Mouse (Mus musculus) spleen, adult 18-20 months (tissue): Measurements from ENCODE around the gene Fam114a1.

ENCODE experiments used
- DNase-seq, 2 experiments: peaks; one replicate each; pipeline ENCODE4 v3.0.0; 2022; ENCODE audit warnings: mixed read lengths in 2 of 2

The Fam114a1 gene

GRCm38 (mm10) chr5:65062236-65062635 is 92.4 kb downstream of the Fam114a1 start:
- no peak for DNase-seq

- DNase-seq = no peak
These were observed 93.4 kb downstream of the Fam114a1 start for GRCm38 (mm10) chr5:65063266-65063665.

GRCm38 (mm10) chr5:65068166-65068565 is 98.3 kb downstream of the Fam114a1 start:
- no peak for DNase-seq

- no peak for DNase-seq
These were observed 100.0 kb downstream of the Fam114a1 start for GRCm38 (mm10) chr5:65069872-65070271.

GRCm38 (mm10) chr5:65071689-65072118 is 101.8 kb downstream of the Fam114a1 start:
- no peak for DNase-seq

GRCm38 (mm10) chr5:65073247-65073646 is 103.4 kb downstream of the Fam114a1 start:
- DNase-seq = no peak

GRCm38 (mm10) chr5:65074693-65075092 is 104.8 kb downstream of the Fam114a1 start:
- DNase-seq = no peak

- DNase-seq = no peak
These were observed 106.2 kb downstream of the Fam114a1 start for GRCm38 (mm10) chr5:65076087-65076486.

- DNase-seq = no peak
These were observed 106.9 kb downstream of the Fam114a1 start for GRCm38 (mm10) chr5:65076748-65077147.

GRCm38 (mm10) chr5:65078081-65078480 is 108.2 kb downstream of the Fam114a1 start:
- no peak for DNase-seq

GRCm38 (mm10) chr5:65079881-65080280 is 110.0 kb downstream of the Fam114a1 start:
- no peak for DNase-seq

- DNase-seq = no peak
These were observed 112.0 kb downstream of the Fam114a1 start for GRCm38 (mm10) chr5:65081836-65082235.

GRCm38 (mm10) chr5:65086522-65086921 is 116.7 kb downstream of the Fam114a1 start:
- DNase-seq = no peak

- no peak for DNase-seq
These were observed 119.8 kb downstream of the Fam114a1 start for GRCm38 (mm10) chr5:65089707-65090106.

GRCm38 (mm10) chr5:65091184-65091858 is 121.5 kb downstream of the Fam114a1 start:
- no peak for DNase-seq
